Mouse (Mus musculus) midbrain, embryonic 12.5 days (tissue): ENCODE data around the gene Tspan12. TPM values are rescaled to one million over a fixed set of nuclear protein-coding genes. Genes with fewer than 3 reads are reported as not detected.
"Not testable (repeated sequence)": the region's sequence is repeated elsewhere in the genome, so short reads cannot be mapped to it uniquely, and the experiment has no call there.

Experiments
- ATAC-seq: fragments of 200-750 bp; cut with Nextera tagmentation; 2 replicates; pipeline ENCODE4 v1.8.0; 2017; ENCODE audit warnings: low read depth, moderate TSS enrichment, moderate library complexity; ENCODE audit not compliant: low FRiP score
- H3K27ac ChIP-seq: fragments of 300-500 bp; sonication (generic); replicated peaks from 2 replicates; pipeline ENCODE4 v1.5.1; 2016; ENCODE audit warnings: mild to moderate bottlenecking
- H3K27me3 ChIP-seq: fragments of 300-500 bp; sonication (generic); 2 replicates; pipeline ENCODE4 v1.6.1; 2016; ENCODE audit warnings: mild to moderate bottlenecking
- H3K36me3 ChIP-seq: fragments of 300-500 bp; sonication (generic); 2 replicates; pipeline ENCODE4 v1.6.1; 2016
- H3K4me1 ChIP-seq: fragments of 300-500 bp; sonication (generic); 2 replicates; pipeline ENCODE4 v1.6.1; 2016
- H3K4me2 ChIP-seq: fragments of 300-500 bp; sonication (generic); replicated peaks from 2 replicates; pipeline ENCODE4 v1.6.1; 2016; ENCODE audit warnings: mild to moderate bottlenecking, moderate library complexity
- H3K4me3 ChIP-seq: fragments of 300-500 bp; sonication (generic); 2 replicates; pipeline ENCODE4 v1.5.1; 2016; ENCODE audit warnings: mild to moderate bottlenecking
- H3K9ac ChIP-seq: fragments of 300-500 bp; sonication (generic); replicated peaks from 2 replicates; pipeline ENCODE4 v1.6.1; 2016; ENCODE audit warnings: mild to moderate bottlenecking, moderate library complexity
- H3K9me3 ChIP-seq: fragments of 300-500 bp; sonication (generic); 2 replicates; pipeline ENCODE4 v1.6.1; 2016; ENCODE audit warnings: mild to moderate bottlenecking
- WGBS: fragments of 180-500 bp; shearing (Covaris S2); methylation state at CpG from one replicate; pipeline ENCODE4 v1.1.7; 2016; 5-methylcytosine and 5-hydroxymethylcytosine counted together
- polyA plus RNA-seq: library from polyadenylated mRNA; unstranded; fragments of >200 nt; fragmentation: Nextera tagmentation; extraction: Ambion mirVana; gene quantifications from 2 replicates; pipeline ENCODE4 v1.2.1, GENCODE M21; 2016

Tspan12 gene
- polyA plus RNA-seq, 1 experiment from 2014 or later, result 45.2 TPM

- no peak overlapping the region for H3K4me3 ChIP-seq
- no peaks in the 10 kb centered on the region for H3K4me1 ChIP-seq
- no peak overlapping the region for H3K27ac ChIP-seq
- WGBS, result 7% methylated on average over 7 of the region's 7 CpGs
- peaks cover 4% of the 10 kb centered on the region; the same call in 1 of the 2 replicates for H3K36me3 ChIP-seq
- H3K4me2 ChIP-seq, result no peak overlapping the region
- no peak overlapping the region for H3K9ac ChIP-seq
- no peaks in the 10 kb centered on the region for H3K9me3 ChIP-seq
- ATAC-seq, result peak; percentile 92
- H3K27me3 ChIP-seq, result no peaks in the 10 kb centered on the region
Measured at GRCm38 (mm10) chr6:21795072-21795407, 57.3 kb downstream of the Tspan12 start.

GRCm38 (mm10) chr6:21794337-21795071 lies 57.8 kb downstream of the Tspan12 start:
- ATAC-seq, result peak; percentile 50; the same call in 1 of the 2 replicates
- Histone ChIP-seq H3K27ac (no peak overlapping the region), H3K4me2 (no peak overlapping the region), H3K36me3 (peaks cover under 1% of the 10 kb centered on the region; the same call in 1 of the 2 replicates), H3K9ac (no peak overlapping the region), H3K9me3 (no peaks in the 10 kb centered on the region), H3K27me3 (no peaks in the 10 kb centered on the region), H3K4me3 (no peak overlapping the region), H3K4me1 (no peaks in the 10 kb centered on the region)
- 82% methylated on average over 11 of the region's 11 CpGs for WGBS

DNA sequence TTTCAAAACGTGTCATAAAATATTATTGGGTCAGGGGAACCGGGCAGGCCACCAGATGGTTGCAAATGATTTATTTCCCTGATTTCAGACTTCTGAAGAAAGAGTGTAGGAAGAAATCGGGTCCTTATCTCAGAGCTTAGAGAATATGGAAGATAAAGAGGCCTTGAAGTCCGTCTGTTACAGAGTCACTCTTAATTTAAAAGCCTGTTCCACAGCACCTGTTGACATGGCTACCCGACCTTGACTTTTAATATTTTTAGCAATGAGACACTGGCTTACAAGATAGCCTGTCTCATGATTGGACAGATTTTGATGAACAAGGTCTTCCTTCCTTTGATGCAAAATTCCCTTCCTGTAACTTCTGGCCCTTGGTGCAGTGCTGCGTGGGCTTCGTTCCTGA lies 61.0 kb downstream of the Tspan12 start:
- peaks cover 6% of the 10 kb centered on the region; the same call in 1 of the 2 replicates for H3K4me1 ChIP-seq
- H3K9me3 ChIP-seq, result no peaks in the 10 kb centered on the region
- no peak for ATAC-seq
- no peak overlapping the region for H3K4me2 ChIP-seq
- 90% methylated on average over 7 of the region's 7 CpGs for WGBS
- no peaks in the 10 kb centered on the region for H3K27me3 ChIP-seq
- H3K9ac ChIP-seq, result no peak overlapping the region
- H3K27ac ChIP-seq, result no peak overlapping the region
- H3K4me3 ChIP-seq, result no peak overlapping the region
- H3K36me3 ChIP-seq, result no peaks in the 10 kb centered on the region

DNA sequence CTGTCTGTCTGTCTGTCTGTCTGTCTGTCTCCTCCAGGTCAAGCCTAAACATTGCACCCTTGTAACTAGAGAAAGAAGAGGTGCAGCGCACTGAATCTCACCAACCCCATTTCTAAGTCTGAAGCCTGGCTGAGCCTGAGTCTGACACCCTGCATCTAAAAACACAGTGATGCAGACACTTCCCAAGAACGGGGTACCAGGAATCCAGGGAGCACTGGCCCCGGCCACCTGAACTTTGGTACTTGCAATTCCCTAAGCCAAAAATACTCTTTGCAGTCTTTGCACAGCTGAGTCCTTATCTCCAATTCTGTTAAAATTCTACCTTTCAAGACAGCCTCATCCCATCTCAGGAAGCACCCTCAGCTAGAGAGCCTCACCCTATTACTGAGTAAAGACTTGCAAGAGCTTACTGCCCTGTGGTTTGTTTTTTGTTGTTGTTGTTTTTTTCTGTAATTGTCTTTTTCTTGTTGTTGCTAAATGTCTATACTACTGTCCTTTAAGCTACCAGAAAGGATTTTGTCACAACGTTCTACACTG lies 61.7 kb downstream of the Tspan12 start:
- no peaks in the 10 kb centered on the region for H3K36me3 ChIP-seq
- H3K27me3 ChIP-seq, result no peaks in the 10 kb centered on the region
- 84% methylated on average over 4 of the region's 4 CpGs for WGBS
- no peak overlapping the region for H3K4me2 ChIP-seq
- H3K4me1 ChIP-seq, result peaks cover 6% of the 10 kb centered on the region; the same call in 1 of the 2 replicates
- no peak overlapping the region for H3K9ac ChIP-seq
- ATAC-seq, result no peak
- H3K4me3 ChIP-seq, result no peak overlapping the region
- no peak overlapping the region for H3K27ac ChIP-seq
- H3K9me3 ChIP-seq, result no peaks in the 10 kb centered on the region

DNA sequence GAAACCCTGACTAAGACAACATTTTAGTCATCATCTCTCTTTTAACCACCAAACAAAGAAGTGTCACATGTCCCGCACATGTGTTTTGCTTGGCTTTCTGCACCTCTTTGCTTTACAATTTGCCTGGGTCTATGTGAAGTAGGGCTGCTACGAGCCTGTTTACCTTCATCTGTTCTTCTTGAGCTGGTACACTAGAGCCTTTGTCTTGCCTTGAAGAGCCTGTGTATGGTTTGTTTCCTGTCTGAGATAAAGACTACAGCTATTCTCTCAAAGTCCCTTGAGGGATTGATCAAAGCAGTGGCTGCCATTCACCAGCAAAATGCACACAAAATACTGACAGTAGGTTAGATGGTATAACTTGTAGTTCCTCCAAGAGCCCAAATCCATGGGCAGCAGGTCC lies 62.3 kb downstream of the Tspan12 start:
- Histone ChIP-seq H3K4me1 (peaks cover 6% of the 10 kb centered on the region; the same call in 1 of the 2 replicates), H3K27ac (no peak overlapping the region)

DNA sequence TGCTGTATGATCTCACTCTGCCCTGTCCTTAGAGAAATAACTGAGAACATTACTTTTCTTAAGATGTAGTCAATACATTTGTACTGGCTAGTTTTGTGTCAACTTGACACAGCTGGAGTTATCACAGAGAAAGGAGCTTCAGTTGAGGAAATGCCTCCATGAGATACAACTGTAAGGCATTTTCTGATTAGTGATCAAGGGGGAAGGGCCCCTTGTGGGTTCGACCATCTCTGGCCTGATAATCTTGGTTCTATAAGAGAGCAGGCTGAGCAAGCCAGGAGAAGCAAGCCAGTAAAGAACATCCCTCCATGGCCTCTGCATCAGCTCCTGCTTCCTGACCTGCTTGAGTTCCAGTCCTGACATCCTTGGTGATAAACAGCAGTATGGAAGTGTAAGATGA lies 62.7 kb downstream of the Tspan12 start:
- not testable (repeated sequence) for H3K4me1 ChIP-seq, H3K4me3 ChIP-seq, H3K9me3 ChIP-seq, ATAC-seq, H3K36me3 ChIP-seq, H3K9ac ChIP-seq, H3K4me2 ChIP-seq, H3K27me3 ChIP-seq, H3K27ac ChIP-seq
- whole genome bisulfite sequencing, result 88% methylated on average over 1 of the region's 1 CpGs

More for the DNA sequence above, 62.3 kb downstream of the Tspan12 start:
- no peak overlapping the region for H3K4me2 ChIP-seq
- no peak overlapping the region for H3K9ac ChIP-seq
- H3K36me3 ChIP-seq, result no peaks in the 10 kb centered on the region
- no peaks in the 10 kb centered on the region for H3K9me3 ChIP-seq
- WGBS, result 83% methylated on average over 2 of the region's 2 CpGs
- no peak overlapping the region for H3K4me3 ChIP-seq
- H3K27me3 ChIP-seq, result no peaks in the 10 kb centered on the region
- no peak for ATAC-seq

DNA sequence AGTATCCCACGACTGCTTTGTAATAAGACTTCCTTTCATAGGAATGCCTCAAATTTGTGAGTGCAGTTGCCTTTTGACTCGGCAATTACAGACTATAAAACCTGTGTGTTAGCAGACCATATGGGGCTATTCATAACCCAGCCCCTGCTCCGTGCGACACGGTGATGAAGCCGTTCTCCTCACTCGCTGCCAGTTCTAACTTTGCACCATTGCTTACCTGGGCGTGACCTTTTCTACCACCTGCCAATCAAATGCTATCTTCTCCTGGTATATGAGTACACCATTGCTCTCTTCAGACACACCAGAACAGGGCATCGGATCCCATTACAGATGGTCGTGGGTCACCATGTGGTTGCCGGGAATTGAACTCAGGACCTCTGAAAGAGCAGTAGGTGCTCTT lies 64.6 kb downstream of the Tspan12 start:
- no peaks in the 10 kb centered on the region for H3K27me3 ChIP-seq
- no peak overlapping the region for H3K9ac ChIP-seq
- ATAC-seq, result 0 out of 2 replicates have a peak, but pooled peaks have one; percentile 30
- H3K4me2 ChIP-seq, result no peak overlapping the region
- no peaks in the 10 kb centered on the region for H3K36me3 ChIP-seq
- H3K4me1 ChIP-seq, result peaks cover 6% of the 10 kb centered on the region; the same call in 1 of the 2 replicates
- no peaks in the 10 kb centered on the region for H3K9me3 ChIP-seq
- H3K27ac ChIP-seq, result no peak overlapping the region
- no peak overlapping the region for H3K4me3 ChIP-seq
- WGBS, result 65% methylated on average over 11 of the region's 11 CpGs

GRCm38 (mm10) chr6:21787274-21787673 lies 65.0 kb downstream of the Tspan12 start:
- Histone ChIP-seq H3K27ac (no peak overlapping the region), H3K27me3 (no peaks in the 10 kb centered on the region), H3K4me1 (peaks cover 6% of the 10 kb centered on the region; the same call in 1 of the 2 replicates), H3K9ac (no peak overlapping the region), H3K9me3 (no peaks in the 10 kb centered on the region), H3K4me3 (no peak overlapping the region), H3K4me2 (no peak overlapping the region), H3K36me3 (no peaks in the 10 kb centered on the region)
- ATAC-seq, result no peak; the same call in 1 of the 2 replicates
- WGBS, result 26% methylated on average over 6 of the region's 6 CpGs

- H3K9ac ChIP-seq, result no peak overlapping the region
- no peak overlapping the region for H3K4me3 ChIP-seq
- H3K4me1 ChIP-seq, result no peaks in the 10 kb centered on the region
- H3K27ac ChIP-seq, result no peak overlapping the region
- no peaks in the 10 kb centered on the region for H3K9me3 ChIP-seq
- no peak for ATAC-seq
- H3K4me2 ChIP-seq, result no peak overlapping the region
- no peaks in the 10 kb centered on the region for H3K27me3 ChIP-seq
- peaks cover 3% of the 10 kb centered on the region; the same call in 1 of the 2 replicates for H3K36me3 ChIP-seq
- 84% methylated on average over 7 of the region's 7 CpGs for WGBS
Measured at GRCm38 (mm10) chr6:21774213-21774916, 78.0 kb downstream of the Tspan12 start.

DNA sequence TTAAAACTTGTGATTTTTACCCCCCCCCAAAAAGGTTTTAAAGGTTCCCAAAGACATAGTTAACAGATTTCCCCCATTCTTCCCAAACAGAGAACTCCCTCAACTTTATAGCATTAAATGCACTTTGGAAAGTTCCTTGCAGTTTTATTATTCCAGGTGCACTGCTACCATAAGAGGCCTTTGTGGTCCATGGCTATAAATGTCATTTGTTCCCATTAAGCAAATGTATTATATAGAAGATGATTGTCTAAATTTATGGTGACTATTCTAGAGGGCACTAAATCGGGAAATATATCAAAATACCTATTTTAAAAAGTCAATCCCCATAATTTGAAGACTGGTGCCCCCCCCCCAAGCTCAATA lies 82.9 kb downstream of the Tspan12 start:
- Histone ChIP-seq H3K4me2 (no peak overlapping the region), H3K36me3 (peaks cover 3% of the 10 kb centered on the region; the same call in 1 of the 2 replicates), H3K9ac (no peak overlapping the region), H3K27ac (no peak overlapping the region), H3K4me3 (no peak overlapping the region), H3K4me1 (no peaks in the 10 kb centered on the region), H3K27me3 (no peaks in the 10 kb centered on the region), H3K9me3 (no peaks in the 10 kb centered on the region)
- no peak for ATAC-seq
- WGBS, result 92% methylated on average over 1 of the region's 1 CpGs

GRCm38 (mm10) chr6:21768745-21769446 lies 83.4 kb downstream of the Tspan12 start:
- no peaks in the 10 kb centered on the region for H3K27me3 ChIP-seq
- H3K9me3 ChIP-seq, result no peaks in the 10 kb centered on the region
- peaks cover 3% of the 10 kb centered on the region; the same call in 1 of the 2 replicates for H3K36me3 ChIP-seq
- ATAC-seq, result no peak
- H3K9ac ChIP-seq, result no peak overlapping the region
- no peak overlapping the region for H3K4me3 ChIP-seq
- H3K27ac ChIP-seq, result no peak overlapping the region
- WGBS, result 94% methylated on average over 9 of the region's 9 CpGs
- no peak overlapping the region for H3K4me2 ChIP-seq
- H3K4me1 ChIP-seq, result no peaks in the 10 kb centered on the region
